Mouse (Mus musculus): ENCODE measurements at regions not wholly inside any gene's neighbourhood (a gene's known extent, or its start where the extent isn't known, plus 50 kb on each side); places are given as distances from the start of the nearest gene placed in this dataset.

GRCm38 (mm10) chr1:64200387-64201023, 78.4 kb upstream of the Klf7 start:
- DNase-seq (ENCODE audit: low read depth, low spot score): no peak

GRCm38 (mm10) chr1:64198781-64199180, 76.7 kb upstream of the Klf7 start:
- DNase-seq (ENCODE audit: low read depth, low spot score): no peak

GRCm38 (mm10) chr1:64198322-64198721, 76.2 kb upstream of the Klf7 start:
- DNase-seq (ENCODE audit: low read depth, low spot score): no peak

- no peak for DNase-seq (ENCODE audit: low read depth, low spot score)
These were observed 73.9 kb upstream of the Klf7 start for GRCm38 (mm10) chr1:64195970-64196491.

- no peak for DNase-seq (ENCODE audit: low read depth, low spot score)
These were observed 73.2 kb upstream of the Klf7 start for GRCm38 (mm10) chr1:64195294-64195693.

- no peak for DNase-seq (ENCODE audit: low read depth, low spot score)
These were observed 71.2 kb upstream of the Klf7 start for GRCm38 (mm10) chr1:64193150-64193838.

GRCm38 (mm10) chr1:64192736-64193135, 70.7 kb upstream of the Klf7 start:
- DNase-seq (ENCODE audit: low read depth, low spot score): no peak

- DNase-seq (ENCODE audit: low read depth, low spot score): no peak
These were observed 69.4 kb upstream of the Klf7 start for GRCm38 (mm10) chr1:64191242-64192220.

GRCm38 (mm10) chr1:64190705-64191104, 68.6 kb upstream of the Klf7 start:
- DNase-seq (ENCODE audit: low read depth, low spot score): no peak

GRCm38 (mm10) chr1:64190097-64190496, 68.0 kb upstream of the Klf7 start:
- DNase-seq (ENCODE audit: low read depth, low spot score): no peak

GRCm38 (mm10) chr1:64189471-64189870, 67.4 kb upstream of the Klf7 start:
- DNase-seq (ENCODE audit: low read depth, low spot score): no peak

- DNase-seq (ENCODE audit: low read depth, low spot score): no peak
These were observed 65.9 kb upstream of the Klf7 start for GRCm38 (mm10) chr1:64187796-64188513.

GRCm38 (mm10) chr1:64173708-64174107, 51.6 kb upstream of the Klf7 start:
- DNase-seq (ENCODE audit: low read depth, low spot score): no peak

GRCm38 (mm10) chr1:64172122-64172521, 50.0 kb upstream of the Klf7 start:
- no peak for DNase-seq (ENCODE audit: low read depth, low spot score)

Data from WW6 (cell line).